Mouse (Mus musculus): Measurements from ENCODE around the gene Clcn6.
A peak's percentile ranks its signal among the peaks of the same experiment; 100 is the strongest.

The Clcn6 gene

GRCm38 (mm10) chr4:148038600-148039253 is at the start of gene Clcn6, which contains the start of gene Mthfr:
TSS of gene Clcn6 (minus strand) at chr4:148038821.
TSS of gene Mthfr (plus strand) at chr4:148039077.
- DNase-seq: peak; percentile 99

GRCm38 (mm10) chr4:148087907-148088527 is 49.4 kb upstream of the Clcn6 start, which contains the start of gene Agtrap:
TSS of gene Agtrap (minus strand) at chr4:148088031.
- peak; percentile 93 for DNase-seq

GRCm38 (mm10) chr4:148087091-148087906 is 48.7 kb upstream of the Clcn6 start:
- DNase-seq: no peak

- no peak for DNase-seq
These were observed 47.3 kb upstream of the Clcn6 start for GRCm38 (mm10) chr4:148085907-148086305.

- DNase-seq: no peak
These were observed 46.7 kb upstream of the Clcn6 start for GRCm38 (mm10) chr4:148085131-148085906.

GRCm38 (mm10) chr4:148084261-148084714 is 45.7 kb upstream of the Clcn6 start:
- DNase-seq: peak; percentile 69

- peak; percentile 40 for DNase-seq
These were observed 44.7 kb upstream of the Clcn6 start for GRCm38 (mm10) chr4:148083176-148083899.

GRCm38 (mm10) chr4:148082257-148083044 is 43.8 kb upstream of the Clcn6 start:
- DNase-seq: peak; percentile 83

GRCm38 (mm10) chr4:148081201-148081600 is 42.6 kb upstream of the Clcn6 start:
- DNase-seq: no peak

- DNase-seq: no peak
These were observed 42.0 kb upstream of the Clcn6 start for GRCm38 (mm10) chr4:148080597-148080973.

- no peak for DNase-seq
These were observed 41.4 kb upstream of the Clcn6 start for GRCm38 (mm10) chr4:148079944-148080596.

- no peak for DNase-seq
These were observed 40.6 kb upstream of the Clcn6 start for GRCm38 (mm10) chr4:148079212-148079611.

- no peak for DNase-seq
These were observed 37.3 kb upstream of the Clcn6 start for GRCm38 (mm10) chr4:148075881-148076280.

GRCm38 (mm10) chr4:148075259-148075658 is 36.6 kb upstream of the Clcn6 start:
- peak; percentile 76 for DNase-seq

- DNase-seq: no peak
These were observed 36.0 kb upstream of the Clcn6 start for GRCm38 (mm10) chr4:148074521-148075189.

GRCm38 (mm10) chr4:148071508-148071907 is 32.9 kb upstream of the Clcn6 start:
- no peak for DNase-seq

GRCm38 (mm10) chr4:148069602-148070218 is 31.1 kb upstream of the Clcn6 start:
- DNase-seq: no peak

- no peak for DNase-seq
These were observed 28.7 kb upstream of the Clcn6 start for GRCm38 (mm10) chr4:148067346-148067745.

GRCm38 (mm10) chr4:148066401-148066744 is 27.8 kb upstream of the Clcn6 start:
- DNase-seq: no peak
